Mouse (Mus musculus) kidney, postnatal 10 days (tissue): ENCODE measurements around the gene Srbd1.
A peak's percentile ranks its signal among the peaks of the same experiment; 100 is the strongest.

Experiments
- DNase-seq: peaks from one replicate; pipeline ENCODE4 v3.0.0; 2021; ENCODE audit warnings: mixed read lengths

Gene Srbd1

GRCm38 (mm10) chr17:85978876-85979275 is 166.1 kb downstream of the Srbd1 start:
- DNase-seq, result peak; percentile 37

GRCm38 (mm10) chr17:85975077-85975476 is 169.9 kb downstream of the Srbd1 start:
- DNase-seq, result peak; percentile 14

DNA sequence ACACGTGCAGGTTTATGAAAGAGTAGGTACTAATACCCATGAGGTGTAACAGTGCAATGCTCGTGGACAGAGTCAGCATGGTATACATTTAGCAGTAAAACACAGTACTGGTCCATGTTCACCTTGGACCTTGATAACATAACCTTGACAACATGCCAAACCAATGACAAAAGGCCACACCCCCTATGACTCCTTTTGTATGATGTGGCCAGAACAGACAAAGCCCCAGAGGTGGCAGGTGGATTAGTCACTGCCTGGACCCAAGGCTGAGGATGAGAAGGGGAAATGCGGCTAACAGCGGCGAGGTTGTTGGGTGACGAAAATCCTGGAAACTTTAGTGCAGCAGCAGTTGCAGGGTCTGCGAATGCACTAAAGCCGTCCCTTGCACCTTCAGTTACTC is 170.4 kb downstream of the Srbd1 start:
- DNase-seq, result no peak

DNA sequence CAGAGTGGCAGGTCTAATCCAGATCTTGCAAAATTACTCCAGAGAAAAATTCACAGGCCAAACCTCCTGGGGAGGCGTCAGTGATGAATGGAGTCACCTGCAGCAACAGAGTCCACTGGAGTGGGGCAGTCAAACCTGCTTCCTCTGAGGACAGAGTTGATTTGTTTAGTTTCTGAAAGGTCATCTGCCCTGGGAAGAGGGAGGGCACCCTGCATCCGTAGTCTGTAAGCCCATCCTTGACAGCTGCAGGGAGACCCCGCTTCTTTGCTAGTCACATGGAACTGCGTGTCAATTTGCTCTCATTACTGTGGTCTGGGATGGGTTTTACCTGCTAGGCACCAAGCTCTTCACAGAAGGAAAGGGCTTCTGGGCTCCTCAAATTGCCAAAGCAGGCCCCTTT is 173.9 kb downstream of the Srbd1 start:
- DNase-seq, result no peak

DNA sequence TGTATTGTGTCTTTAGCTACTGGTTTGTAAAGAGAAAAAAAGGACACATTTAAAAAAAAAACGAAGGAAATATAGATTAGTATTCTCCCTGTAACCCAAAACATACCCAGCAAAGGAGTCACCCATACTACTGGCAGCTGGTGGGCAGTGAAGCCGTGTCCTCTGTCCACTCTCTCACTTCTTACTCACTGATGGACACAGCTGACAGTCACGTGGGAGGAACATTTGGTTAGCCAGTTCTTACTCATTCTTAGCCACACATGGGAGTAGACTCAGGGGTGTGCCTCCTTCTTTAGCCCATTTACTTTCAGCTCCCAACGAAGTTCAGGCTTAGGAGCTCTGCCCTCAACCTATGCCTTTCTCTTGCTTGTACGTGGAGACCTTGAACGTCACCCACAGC is 183.3 kb downstream of the Srbd1 start:
- no peak for DNase-seq

DNA sequence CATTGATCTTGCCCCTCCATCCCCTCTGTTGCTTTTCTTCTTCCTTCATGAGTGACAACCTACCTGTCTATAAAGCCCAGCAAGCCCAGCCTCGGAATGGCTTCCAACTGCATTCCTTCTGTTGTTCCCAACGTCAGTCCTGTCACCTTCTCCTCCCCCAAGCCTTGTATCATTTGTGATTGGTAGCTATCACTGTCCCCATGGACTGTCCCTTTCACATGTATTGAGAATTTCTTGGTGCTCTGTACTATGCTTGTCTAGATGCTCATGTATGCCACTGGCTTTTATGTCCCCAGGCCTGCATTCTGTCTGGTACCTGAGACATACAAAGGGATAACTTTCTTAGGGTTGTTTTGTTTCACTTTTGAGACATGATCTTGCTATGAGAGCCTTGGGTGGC is 193.2 kb downstream of the Srbd1 start:
- DNase-seq, result no peak

- DNase-seq, result peak; percentile 35
These were observed 195.0 kb downstream of the Srbd1 start for GRCm38 (mm10) chr17:85949919-85950505.

DNA sequence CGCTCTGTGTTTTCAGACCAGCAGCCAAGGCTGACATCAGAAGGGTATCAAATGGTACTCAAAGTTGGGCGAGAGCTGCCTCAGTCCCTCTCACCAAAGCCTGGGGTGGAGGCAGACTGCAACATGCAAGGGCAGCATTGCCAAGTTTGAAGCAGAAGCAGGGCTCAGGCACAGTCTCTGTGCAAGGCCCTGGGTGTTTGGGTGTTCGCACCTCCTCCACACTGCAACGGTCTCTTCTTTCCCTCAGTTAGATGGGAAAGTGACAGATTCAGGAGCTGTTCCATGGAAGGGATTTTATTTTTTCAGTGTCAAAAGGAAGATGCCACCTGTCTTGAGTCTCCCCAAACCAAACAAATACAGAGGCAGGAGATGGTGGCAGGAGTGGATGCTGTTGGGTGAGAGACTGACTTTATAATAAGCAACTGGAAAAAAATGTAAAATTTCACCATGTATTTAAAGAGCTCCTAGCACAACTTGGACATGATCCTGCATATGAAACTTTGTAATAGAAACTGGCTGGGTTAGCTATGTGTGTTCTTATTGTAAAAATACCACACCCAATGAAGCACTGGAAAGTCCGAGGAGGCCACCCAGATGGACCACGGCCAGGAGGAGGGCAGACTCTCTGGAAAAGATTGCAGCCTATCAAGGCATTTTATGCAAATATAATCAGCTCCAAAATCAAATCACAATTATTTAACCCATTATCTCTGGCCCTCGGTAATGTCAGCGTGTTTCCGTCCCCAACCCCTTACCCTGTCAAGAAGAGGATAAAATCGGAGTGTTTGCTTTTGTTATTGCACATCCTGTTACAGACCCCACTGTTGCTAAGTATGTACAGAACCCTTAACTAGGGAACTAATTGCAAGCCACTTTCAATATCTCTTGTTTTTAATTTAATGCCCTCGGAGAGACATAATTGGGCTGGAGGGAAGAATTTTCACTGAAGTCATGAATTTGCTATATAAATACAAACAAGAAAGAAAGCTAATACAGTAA is 195.8 kb downstream of the Srbd1 start:
- peak; percentile 54 for DNase-seq

- DNase-seq, result no peak
These were observed 200.2 kb downstream of the Srbd1 start for GRCm38 (mm10) chr17:85944726-85945125.

GRCm38 (mm10) chr17:85943994-85944640 is 200.9 kb downstream of the Srbd1 start:
- DNase-seq, result no peak

GRCm38 (mm10) chr17:85943551-85943981 is 201.4 kb downstream of the Srbd1 start:
- DNase-seq, result no peak

GRCm38 (mm10) chr17:85943071-85943470 is 201.9 kb downstream of the Srbd1 start:
- DNase-seq, result no peak

GRCm38 (mm10) chr17:85942123-85942522 is 202.9 kb downstream of the Srbd1 start:
- DNase-seq, result no peak

DNA sequence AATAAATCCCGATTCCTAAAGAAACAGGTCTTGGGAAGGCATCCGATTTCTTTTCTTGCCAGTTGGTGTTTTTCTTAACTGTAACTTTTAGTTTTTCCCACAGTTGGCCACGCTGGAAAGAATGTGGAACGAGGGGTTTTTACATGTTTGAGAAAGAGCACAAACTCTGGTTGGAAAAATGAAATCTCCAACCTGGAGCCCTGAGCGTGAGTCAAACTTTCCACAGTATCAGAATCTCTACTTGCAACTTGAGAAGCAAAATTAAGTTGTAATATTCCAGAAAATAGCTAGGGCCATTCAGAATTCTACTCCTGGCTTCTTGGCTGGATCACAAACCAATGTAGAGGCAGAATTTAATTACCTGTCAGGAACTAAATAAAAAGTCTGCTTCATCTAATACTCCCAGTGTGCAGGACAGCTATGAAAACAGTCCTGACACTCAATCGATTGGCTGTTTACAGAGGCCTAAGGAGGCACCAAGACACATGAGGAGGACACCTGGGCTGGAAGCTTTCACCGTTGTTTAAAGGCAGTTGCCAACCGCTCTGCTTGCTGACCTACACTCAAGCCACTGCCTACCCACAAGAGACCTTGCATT is 203.7 kb downstream of the Srbd1 start:
- DNase-seq, result no peak

DNA sequence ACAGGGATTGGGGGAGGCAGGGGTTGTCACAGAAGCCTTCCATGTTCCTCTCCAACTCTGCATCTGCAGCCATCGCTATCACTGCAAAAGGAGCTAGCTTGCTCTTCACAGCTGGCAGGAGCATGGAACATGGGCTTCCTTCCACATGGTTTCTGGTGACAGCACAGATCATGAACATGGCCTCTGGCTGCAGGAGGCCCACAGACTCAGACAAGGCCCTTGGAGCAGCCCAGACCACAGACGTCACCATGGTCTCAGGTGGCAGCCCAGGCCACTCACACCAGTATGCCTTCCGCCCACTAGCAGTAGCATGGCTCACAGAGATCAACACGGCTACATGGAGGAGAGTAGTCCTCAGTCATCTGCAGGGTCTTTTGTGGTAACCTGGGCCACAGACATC is 207.8 kb downstream of the Srbd1 start:
- no peak for DNase-seq

DNA sequence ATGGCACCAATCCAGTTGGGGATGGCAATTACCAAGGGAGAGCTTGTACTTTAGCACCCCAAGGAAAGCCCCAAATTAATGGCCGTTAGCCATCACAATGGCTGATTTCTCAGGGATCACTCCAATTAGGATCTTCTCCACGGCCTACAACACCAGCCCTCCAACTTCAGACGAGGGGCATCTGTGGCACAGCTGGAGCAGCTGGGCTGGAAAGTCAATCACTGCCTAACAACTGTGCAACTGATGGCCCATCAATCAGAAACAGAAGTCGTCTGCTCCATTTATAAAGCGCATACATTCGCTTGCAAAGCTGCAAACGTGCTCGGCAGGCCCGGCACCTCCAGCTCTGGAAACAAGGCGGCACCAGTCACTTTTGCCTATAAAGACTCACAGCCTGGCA is 209.7 kb downstream of the Srbd1 start:
- no peak for DNase-seq
